Mouse (Mus musculus): Measurements from ENCODE around the gene Gm20388.
"Not testable (repeated sequence)": the region's sequence is repeated elsewhere in the genome, so short reads cannot be mapped to it uniquely, and the experiment has no call there.

Gm20388 gene

DNA sequence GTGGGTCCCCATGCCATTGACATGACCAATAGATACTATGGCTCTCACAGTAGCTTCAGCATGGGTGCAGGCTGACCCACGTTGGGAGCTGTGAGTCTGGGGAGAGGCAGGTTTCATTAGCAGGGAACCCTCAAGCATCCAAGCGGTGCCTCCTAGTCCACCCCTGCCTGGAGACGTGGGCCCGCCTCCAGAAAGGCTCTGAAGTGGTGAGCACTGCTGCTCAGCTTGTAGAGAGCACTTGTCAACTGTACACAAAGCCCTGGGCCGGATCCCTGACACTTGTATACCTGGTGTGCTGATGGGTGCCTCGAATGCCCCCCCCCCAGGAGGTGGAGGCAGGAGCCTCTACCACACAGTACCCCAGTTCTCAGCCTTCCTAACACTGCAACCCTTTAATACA, 2392.8 kb downstream of the Gm20388 start:
- no peak for DNase-seq (ENCODE audit: low spot score)

DNA sequence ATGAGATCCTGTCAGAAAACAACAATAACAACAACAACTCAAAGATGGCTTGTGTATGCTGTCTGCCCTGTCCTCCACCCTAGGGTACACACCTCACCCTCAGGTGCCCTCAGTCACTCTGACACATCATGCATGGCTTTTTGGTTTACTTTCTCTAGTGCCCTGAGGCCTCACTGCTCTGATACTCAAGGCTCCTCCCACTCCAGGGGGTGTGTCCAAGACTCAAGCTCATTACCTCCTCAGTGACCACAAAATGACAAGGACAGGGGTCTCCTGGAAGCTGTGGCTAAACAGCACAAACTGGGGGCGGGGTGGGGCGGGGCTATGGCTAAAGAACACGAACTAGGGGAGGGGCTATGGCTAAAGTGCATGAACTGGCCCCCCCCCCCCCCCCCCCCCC, 2393.4 kb downstream of the Gm20388 start:
- DNase-seq (ENCODE audit: low spot score): no peak

DNA sequence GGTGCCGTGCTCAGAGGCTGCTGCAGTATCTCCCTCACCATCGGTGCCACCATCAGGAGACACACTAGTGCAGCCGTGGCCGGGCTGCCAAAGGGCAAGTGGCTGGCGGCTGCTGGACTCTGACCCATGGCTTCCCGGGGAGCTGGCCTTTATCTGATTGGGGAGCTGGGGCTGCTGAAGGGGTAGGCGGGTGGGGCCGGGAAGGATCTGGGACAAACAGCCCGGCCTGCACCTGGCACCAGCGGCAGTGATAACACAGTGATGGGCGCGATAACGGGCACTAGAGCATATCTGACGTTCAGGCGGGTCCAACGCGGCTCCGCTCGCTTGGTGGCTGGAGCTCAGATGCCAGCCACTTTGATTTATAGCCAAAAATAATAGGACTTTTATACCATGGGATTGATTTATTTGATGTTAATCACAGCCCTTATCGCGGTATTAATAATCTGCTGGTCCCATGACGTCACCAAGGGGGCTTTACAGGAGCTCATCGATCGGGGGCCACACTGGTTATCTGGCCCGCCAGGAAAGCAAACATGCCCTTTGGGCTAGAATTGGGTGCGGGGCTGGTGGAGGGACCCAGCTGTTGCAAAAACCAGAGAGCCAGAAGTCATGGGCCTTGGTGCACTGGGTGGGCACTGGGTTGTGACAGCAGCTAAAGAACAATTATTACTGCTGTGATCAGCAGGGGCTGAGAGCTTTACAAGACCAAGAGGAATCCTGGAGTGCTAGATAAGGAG, 2396.2 kb downstream of the Gm20388 start:
- no peak for DNase-seq (ENCODE audit: low spot score)

DNA sequence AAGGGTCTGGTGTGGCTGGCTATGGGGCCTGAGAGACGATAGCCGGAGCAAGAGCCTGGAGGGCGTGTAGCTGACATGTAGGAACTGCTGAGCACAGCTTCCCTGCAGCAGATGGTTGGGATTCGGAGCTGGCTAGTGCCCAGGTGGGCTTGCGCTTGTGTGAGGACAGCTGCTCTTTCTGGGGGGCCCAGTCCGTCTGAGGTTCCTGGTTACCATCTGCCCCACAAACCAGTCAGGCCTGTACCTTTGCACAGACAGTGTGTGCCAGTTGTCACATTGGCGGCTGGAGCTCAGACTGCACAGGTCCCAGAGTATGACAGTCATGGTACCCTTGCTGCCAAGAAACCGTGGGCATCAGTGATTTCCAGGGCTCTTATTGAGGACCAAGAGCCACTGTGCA, 2397.2 kb downstream of the Gm20388 start:
- DNase-seq (ENCODE audit: low spot score): no peak

DNA sequence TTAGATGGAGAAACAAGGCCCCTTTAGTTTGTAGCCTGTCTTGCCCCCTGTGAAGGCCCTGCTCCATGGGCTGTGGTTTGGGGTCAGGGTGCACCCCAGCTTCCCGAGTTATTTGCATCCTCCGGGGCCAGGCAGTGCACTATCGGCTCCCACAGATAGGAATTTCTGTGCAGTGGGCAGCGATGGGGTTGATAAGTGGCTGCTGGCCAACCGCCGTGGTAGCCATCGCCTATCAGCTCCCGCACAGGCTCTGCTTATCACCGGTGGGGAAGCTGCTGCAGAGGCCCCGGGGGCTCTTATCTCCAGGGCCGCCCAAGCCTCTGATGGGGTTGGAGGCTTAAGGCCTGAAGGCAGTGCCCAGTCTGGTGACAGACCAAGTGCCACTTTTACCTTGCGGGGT, 2398.6 kb downstream of the Gm20388 start:
- no peak for DNase-seq (ENCODE audit: low spot score)

DNA sequence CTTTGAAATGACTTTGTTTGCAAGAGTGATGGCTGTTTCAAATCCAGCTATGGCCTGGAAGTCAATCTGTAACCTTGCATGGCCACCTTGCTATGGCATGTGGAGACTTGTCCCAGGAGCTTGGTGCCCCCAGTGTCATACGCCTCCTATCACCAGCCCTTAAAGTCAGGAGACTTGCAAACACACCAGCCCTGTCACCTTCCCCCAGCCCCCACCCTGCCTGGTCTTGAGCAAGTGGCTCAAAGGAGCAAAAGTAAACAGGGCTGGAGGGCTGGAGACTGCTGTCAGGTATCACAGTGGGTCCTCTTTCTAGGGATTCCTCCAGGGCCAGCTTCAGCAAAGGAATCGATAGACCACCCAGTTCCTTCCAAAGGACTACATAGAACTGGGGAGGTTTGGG, 2400.5 kb downstream of the Gm20388 start:
- DNase-seq (ENCODE audit: low spot score): no peak

DNA sequence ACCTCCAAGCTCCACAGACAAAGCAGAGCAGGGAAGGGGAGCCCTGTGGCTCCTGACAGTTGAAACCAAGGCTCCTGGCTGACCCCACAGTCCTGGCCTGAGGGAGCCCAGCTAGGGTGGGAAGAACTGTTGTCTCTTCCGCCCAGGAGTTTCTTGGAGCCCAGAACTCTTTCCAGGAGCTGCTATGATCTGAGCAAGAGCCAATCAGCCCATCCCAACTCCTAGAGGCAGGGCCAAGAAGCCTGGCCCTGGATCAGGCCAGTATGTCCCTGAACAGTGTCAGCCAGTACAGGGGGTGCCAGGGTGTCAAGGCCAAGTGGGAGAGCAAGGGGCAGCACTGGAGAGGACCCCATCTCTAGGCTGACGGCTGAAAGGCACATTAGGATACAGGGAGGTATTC, 2401.9 kb downstream of the Gm20388 start:
- DNase-seq (ENCODE audit: low spot score): no peak

DNA sequence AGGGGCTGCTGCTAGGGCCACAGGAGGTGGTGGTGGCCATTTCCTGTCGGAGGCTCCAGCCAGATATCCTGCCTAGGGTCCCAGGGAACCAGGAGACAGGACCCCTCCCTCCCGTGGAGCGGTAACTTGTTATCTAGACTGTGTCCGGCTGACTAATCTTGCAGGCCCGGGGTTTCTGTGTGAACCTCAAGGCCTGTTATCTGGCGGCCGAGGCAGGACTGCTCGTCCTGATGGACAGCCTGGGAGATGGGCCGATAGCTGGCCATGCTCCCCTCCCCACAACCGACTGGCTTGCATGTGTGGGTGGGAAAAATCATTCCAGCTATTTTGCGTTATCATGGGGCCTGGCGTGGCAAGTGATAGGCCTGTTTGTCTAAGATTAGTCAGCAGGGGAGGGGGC, 2402.7 kb downstream of the Gm20388 start:
- DNase-seq (ENCODE audit: low spot score): no peak

DNA sequence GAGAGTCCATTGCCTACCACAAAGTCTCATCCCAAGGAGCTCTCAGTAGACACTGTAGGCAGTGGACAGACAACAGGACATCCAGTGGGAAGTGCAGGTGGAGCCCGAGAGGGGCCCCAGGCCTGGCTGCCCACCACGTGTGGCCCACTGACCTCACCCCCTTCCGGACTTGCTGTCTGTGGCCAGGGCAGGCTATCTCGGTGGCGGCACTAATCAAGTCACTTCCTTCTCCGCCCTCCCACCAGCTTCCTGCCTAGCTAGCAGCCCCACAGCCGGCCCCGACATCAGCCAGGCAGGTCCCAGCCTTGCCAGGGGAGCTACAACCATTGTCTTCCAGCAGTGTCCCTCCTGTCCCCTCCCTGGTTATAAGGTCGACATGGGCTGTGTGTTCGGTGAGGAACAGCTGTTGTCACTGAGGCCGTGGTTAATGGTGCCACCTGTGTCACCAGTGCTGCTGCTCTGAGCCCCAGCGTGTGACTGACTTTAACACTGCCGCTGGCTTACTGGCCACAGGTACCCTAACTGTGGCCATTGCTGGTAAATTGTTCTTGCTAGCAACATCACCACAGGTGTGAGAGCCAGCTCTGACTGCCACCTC, 2404.4 kb downstream of the Gm20388 start:
- DNase-seq (ENCODE audit: low spot score): no peak

DNA sequence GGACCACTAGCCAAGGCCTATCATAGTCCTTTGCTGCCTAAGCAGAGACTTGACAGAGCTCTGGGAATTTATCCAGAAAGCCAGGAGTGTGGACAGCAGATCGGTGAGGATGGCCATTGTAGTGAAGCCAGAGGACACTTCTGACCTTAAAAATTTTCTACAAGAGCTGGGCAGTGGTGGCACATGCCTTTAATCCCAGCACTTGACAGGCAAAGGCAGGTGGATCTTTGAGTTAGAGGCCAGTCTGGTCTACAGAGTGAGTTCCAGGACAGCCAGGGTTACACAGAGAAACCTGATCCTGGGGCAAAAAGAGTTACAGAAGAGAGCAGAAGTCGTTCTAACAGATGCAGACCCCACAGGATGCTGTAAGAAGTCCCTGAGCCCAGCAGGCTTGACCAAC, 2405.8 kb downstream of the Gm20388 start:
- DNase-seq (ENCODE audit: low spot score): no peak

DNA sequence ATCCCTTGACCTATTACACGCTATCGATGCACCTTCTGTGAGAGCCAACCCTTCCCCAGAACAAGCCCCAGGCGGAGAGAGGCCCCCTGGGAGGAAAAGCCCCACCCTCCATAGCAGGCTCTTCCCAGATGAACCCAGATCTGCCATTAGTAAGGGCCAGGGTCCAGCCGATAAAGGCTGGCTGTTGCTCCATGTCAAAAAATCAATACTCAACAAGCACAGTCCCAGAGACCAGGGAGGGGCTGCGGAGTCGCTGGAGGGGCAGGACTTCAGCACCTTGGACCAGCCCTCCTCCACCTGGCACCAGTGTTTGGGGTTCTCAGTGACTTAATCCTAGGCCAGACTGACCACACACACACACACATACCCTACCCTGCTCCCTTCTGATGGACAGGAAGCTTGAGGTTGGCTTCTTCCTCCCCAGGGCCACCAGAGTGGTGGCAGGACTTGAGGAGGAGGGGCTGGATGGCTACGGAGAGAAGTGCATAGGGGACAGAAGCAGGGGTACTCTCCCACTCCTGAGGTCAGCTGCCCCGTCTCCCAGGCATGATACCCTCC, 2407.4 kb downstream of the Gm20388 start:
- no peak for DNase-seq (ENCODE audit: low spot score)

DNA sequence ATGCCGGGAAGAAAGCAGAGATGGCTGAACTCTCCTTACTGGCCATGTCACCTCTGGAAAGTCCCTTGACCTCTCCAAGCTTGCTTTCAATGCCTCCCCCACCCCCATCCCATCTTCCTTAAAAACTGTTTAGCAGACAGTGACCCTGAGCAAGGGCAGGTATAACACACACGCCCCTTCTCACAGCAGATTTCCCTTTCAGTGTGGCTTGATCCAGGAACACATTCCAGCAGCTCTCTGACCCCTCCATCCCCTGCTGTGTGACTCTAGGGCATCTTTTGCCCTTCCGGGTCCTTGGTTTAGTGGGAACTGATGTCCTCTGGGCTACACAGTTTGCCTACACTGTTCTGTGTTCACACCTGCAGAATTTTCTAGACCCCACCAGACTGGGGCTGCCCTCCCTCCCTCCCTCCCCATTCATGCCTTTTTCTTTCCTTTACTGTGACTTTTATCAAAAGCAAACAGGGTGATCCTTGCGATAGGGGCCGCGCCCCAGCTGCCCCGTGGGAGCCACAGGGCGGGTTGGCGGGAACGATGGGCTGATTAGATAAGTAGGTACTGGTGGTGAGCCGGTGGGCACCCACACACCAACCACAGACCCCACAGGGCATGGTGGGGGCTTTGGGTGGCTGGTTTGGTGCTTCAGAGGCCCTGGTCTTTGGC, 2408.5 kb downstream of the Gm20388 start:
- DNase-seq (ENCODE audit: low spot score): no peak

DNA sequence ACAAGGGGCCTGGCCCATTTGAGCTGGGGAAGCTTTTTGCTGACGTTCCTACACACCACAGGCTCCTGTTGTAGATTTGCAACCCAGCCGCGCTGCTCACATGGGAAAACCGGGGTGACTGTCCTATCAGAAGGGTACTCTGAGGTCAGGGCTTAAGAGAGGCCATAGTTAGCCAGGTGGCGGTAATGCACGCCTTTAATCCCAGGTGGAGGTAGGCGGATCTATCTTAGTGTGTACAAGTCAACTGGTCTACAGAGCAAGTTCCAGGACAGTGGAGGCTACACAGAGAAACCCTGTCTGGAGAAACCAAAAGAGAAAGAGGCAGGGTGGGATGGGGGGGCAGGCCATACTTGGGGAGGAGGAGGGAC, 2409.1 kb downstream of the Gm20388 start:
- DNase-seq (ENCODE audit: low spot score): no peak

DNA sequence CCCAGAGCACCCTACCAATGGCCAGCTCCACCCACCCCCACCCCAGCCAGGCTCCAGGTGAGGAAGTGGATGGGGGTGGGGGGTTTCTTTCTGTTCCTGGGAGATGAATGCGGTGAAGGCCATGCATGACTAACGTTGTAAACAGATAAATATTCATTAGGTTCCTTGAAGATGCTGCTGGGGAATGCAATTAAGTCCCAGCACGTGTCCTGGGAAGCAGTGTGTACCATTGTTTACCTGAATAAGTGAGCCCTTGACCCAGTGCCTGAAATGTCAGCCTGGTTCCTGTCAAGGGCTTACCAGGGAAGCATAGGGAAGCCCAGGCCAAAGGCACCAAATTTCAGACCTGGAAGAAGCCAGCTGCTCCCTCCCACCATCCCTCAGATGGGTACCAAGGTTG, 2409.9 kb downstream of the Gm20388 start:
- no peak for DNase-seq (ENCODE audit: low spot score)

DNA sequence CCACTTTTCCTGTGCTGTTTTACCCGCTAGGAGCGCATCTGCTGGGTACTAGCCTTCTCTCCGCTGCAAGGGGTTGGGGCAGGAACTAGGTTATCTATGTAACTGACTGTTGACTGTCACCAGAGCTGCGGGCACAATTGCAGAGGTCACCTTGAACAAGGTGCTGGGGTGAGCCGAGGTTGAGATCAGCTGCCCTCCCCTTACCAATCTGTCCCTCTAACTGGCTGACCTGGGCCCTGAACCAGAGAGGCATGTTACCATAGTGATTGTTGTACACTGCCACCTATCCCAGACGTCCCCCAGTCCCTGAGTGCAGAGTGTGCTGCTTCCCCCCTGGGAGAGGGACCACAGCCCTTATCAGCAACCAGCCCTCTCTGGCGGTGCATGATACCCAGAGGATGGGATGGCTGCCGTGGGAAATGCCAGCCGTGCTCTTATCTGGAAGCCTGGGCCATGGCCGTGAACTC, 2410.8 kb downstream of the Gm20388 start:
- no peak for DNase-seq (ENCODE audit: low spot score)

DNA sequence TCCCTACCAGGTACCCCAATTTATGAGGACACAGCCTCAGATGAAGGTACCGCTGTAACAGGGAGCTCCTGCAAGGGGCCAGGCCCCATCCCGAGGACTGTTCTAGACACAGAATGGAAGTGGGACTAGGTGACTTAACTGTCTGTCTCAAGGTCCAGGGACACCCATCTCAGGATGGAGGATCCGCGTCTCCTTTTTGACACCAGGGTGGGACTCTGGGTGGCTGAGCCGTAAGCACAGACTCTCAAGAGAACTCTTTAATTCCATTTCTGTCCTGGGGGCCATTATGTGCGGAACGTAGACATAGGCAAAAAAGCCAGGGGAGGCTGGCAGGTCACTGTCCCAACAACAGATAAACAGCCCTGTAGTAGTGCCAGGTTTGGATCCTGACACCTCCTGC, 2411.5 kb downstream of the Gm20388 start:
- no peak for DNase-seq (ENCODE audit: low spot score)

DNA sequence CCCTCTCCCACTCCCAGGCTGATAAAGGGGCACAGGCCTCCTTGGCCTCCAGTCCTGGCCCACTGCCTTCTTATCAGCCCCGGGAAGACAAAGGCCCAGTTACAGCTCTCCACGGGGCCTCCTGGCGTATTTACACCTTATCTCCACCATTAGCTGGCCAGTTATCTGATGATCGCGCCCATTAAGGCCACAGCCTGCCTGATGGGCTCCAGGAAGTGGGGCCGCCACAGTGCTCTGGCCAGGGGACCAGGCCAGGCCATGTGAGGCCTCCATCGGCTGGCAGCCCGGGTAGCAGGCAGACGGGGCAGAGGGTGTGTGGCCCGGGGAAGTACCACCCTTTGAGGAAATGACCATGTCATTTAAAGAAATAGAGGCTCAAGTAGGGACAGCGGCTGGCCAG, 2412.2 kb downstream of the Gm20388 start:
- DNase-seq (ENCODE audit: low spot score): no peak

DNA sequence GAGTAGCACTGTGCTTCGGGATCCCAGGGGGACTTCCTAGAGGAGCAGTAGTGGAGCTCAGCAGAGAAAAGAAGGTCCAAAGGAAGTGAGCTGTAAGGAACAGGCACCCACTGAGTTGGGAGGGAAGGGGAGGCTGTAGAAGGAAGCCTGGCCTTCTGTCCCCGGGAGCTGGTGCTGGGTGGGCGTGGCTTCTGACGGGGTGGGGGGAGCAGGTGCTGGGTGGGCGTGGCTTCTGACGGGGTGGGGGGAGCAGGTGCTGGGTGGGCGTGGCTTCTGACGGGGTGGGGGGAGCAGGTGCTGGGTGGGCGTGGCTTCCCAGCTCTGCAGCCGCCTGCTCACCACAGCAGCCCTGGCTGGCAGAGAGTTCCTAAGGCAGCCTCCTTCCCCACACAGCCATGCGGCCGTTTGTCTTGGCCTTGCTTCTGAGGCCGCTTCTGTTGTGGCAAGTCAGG, 2413.3 kb downstream of the Gm20388 start:
- DNase-seq (ENCODE audit: low spot score): not testable (repeated sequence)

DNA sequence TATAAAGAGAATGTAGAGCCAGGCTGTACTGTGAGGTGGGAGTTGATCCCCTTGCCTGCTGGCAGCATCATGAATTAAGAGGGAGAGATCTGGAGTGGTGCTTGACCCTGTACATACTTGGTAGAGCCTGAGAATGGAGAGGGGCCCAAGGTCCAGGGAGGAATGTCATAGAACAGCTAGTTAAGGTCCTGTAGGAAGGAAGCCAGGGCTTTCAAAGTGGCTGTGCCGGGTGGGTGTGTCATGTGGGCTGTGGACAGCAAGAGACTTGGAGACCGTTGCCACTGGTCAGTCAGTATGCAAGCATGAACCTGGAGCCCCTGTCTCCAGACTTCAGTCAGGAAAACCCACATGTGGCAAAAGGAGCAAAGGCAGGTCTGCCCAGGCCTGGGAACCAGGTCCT, 2414.6 kb downstream of the Gm20388 start:
- no peak for DNase-seq (ENCODE audit: low spot score)

DNA sequence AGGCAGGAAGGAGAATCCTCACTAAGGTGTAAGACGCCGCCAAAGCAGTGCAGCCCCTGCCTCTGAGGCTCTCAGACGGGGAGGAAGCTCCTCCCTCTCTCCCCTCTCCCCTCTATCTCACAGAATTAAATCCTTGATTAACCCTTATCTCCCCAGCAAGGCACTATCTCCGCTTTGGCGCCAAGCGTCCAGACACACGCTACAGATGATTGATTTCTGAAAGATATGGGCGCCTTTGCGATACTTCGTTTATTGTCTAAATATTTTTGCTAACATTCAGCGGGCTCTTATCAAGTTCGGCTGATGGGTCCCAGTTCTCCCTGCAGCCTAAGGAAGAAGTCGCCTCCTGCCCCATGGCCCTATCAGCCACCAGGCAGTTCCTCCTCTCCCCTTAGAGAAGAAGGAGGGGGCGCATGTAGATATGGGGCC, 2415.5 kb downstream of the Gm20388 start:
- no peak for DNase-seq (ENCODE audit: low spot score)

DNA sequence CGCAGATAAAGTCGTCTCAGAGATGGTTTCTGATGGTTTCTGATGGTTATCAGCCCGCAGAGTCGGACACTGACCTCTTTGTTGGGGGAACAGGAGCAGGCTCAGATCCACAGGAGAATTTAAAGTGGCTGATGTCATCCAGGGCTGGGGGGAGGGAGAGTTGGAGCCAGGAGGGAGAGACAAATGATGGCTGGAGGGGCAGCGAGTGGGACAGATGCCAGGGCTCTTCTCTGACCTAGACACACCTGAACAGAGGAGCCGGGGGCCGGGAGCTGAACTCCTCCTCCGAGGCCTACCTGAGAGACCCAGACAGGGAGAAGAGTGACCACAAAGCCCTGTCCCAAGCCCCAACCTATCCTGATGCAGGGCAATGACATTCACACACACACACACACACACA, 2418.4 kb downstream of the Gm20388 start:
- no peak for DNase-seq (ENCODE audit: low spot score)

DNA sequence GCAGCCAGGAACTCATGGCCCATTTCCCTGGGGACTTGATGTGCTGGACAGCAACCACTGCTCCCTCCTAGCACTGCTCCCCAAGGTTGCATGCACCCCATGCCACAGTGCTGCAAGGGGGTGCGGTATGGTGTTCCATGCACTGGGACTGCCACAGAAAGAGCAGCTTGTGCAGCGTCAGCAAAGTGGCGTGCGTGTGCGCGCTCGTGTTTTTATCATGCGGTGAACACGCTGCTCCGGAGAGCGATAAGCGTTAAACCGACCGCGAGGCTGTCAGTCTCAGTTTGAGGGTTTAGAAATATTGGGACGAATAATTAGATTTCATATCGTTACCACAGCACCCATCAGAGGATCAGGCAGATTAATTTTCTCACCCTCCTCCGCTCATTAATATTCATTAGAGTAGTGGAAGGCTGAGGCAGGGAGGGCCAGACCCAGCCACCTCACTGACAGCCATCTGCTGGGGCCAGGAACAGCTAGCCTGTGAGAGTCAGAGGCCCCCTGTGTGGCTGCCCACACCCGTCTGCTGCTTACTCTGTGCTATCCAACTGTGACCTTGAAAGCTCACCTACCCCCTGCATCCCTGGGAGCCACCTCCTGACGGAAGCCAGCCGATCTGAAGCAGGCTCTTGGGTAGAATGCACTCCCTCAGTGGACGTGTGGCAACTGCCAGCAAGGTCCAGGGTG, 2419.1 kb downstream of the Gm20388 start:
- no peak for DNase-seq (ENCODE audit: low spot score)

Data from ovary, postnatal 14 days (tissue).